Mouse (Mus musculus) CD4-positive, CD25-positive, alpha-beta regulatory T cell, adult 2 months (primary cell): Measurements from ENCODE around the gene Fam228b.
"Not testable (repeated sequence)": the region's sequence is repeated elsewhere in the genome, so short reads cannot be mapped to it uniquely, and the experiment has no call there.

Experiments used
- DNase-seq: peaks from one replicate; pipeline ENCODE4 v3.0.0-alpha.2; 2012; ENCODE audit warnings: low read depth, low spot score

The Fam228b gene

DNA sequence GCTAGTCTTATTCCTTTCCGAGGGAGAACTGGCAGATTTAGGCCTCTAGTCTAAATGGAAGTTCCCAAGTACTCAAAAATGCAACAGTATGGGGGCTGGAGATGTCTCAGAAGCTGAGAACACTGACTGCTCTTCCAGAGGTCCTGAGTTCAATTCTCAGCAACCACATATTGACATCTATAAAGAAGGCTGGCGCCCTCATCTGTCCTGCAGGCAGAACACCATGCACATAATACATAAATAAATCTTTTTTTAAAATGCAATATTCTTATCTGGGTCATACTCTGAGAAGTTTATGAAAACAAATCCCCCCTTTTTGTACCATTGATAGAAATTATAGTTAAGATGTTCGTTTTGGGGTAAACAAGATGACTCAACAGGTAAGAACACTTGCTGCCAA, 26.9 kb downstream of the Fam228b start:
- no peak for DNase-seq

DNA sequence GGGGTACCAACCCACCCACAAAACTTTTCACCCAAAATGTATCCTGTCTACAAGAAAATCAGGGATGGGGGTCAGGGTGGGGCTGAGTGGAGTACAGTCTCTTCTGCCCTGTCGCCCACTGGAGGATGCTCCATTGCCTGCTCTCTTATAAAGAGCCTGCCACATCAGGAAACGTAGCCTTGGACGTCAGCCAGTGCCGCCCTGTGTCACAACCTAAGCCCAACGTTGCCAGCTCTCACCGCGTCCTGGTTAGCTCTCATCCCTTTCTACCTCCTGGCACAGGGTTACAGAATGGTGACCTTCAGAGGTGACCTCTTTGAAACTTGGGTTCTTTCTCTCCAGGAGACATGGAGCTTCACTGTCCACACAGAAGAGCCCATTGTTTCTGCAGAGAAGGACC, 28.2 kb downstream of the Fam228b start:
- DNase-seq: no peak

DNA sequence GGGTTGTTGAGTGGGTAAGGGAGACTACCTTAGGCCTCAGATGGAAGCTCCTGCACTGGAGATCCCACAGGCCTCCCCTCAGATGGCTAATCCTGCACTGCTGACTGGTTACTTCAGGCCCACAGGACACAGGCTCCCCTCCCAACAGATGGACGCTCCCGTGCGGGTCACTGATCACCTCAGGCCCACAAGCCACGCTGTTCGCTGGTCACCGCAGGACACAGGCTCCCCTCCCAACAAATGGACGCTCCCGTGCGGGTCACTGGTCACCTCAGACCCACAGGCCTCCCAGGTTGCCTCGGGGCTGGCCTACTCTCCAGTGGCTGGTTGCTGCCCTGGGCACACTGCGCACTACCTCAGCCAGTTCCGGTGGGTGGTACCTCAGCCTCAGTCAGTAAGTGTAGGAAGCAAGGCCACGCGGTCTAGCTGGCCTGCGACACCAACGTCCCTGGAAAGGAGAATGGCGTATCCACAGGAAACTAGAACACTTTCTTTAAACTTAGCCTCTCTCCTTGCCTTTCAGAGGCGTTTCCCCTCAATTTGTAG, 31.0 kb downstream of the Fam228b start, which contains the start of gene Fam228a:
Gene Fam228a (minus strand): TSS at position 400 of the 546 bp plus-strand sequence.
- no peak for DNase-seq

DNA sequence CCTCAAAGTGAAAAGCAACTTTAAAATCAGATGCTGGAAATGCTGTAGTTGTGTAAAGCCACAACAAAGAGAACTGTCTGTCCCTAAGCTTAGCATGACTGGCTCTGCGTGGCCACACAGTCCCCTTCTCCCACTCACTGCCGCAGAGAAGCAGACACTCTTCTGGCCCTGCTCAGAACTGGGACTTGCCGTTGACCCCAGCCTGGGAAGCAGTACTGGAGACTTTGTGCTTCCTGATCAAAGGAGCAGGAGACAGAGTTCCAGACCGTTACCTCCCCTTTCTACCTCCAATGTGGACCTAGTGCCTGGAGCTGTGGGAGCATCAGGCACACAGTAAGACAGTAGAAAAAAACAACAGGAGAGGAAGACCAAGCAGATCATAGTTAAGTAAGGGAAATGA, 36.7 kb downstream of the Fam228b start:
- DNase-seq: no peak

DNA sequence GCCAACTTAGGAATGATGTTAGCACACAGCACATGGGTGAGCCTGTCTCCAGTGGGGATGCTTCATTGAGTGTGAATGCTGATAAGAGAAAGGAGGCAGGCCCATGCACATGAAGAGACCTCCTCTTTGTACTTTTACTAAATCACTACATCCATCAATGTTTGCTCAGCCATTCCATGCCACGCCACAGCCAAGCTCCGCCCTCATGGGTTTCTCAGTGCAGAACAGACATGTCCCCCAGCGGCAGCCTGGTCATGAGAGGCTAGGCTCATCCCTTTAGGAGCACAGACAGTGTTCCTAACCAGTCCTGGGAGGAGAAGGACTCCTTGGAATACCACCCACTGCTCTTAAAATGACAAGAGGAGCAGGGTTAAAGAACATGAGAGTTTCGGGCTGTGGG, 37.4 kb downstream of the Fam228b start:
- no peak for DNase-seq

DNA sequence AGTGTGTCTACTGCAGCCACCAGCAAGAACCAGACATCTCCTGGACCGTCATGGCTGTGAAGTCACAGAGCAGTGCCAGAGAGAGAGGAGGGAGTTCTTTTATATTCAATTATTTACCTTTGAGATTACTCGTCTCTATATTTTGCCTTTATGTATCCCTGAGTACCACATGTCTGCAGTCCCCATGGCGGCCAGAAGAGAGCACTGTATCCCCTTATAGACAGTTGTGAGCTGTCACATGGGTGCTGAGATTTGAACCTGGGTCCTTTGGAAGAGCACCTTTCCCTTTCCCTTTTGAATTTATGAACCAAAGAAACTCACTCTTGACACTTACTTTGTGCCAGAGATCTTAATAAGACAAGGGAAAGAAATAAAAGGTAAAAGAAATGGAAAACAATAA, 39.9 kb downstream of the Fam228b start:
- DNase-seq: peak; percentile 30

DNA sequence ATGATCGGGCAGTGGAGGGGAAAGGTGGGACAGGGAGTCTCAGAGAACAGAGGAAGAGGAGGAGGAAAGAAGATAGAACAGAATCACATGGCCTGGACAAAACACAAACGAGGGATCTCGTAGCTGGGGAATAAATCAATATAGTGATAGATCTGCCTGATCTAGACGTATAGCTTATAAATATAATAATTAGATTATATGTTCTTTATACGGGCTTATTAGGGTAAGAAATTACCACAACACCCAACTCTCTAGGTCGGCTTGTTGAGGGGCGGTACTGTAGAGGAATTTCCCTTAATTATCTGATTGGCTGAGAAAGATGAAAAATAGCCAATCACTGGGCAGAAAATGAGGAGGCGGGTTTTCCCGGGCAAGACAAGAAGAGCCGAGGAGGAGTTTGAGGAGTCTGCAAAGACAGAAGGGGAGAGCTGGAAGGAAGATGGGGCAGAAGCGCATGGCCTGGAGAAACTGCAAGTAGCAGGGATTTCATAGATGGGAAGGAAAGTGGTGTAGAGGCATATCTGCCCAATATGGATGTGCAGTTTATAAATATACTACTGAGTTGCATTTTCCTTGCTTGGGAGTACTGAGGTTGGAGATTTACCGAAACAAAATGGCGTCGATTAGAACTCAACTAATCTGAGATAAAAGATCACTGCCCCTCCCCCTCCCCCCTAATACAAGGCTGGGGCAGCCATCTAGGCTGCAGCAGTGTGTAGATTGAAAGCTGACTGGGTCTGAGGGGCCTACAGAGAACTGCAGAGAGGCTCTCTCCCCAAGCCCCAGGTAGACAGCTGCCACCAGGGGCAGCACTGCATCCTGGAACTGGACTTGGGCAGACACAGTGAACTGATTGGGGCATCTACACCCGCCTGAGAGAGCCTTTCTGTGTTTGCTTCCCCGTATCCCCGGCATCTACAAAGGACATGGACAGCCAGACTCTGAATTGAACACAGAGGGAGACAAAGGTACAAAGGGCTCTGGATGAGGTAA, 49.0 kb downstream of the Fam228b start:
- peak; percentile 27 for DNase-seq

DNA sequence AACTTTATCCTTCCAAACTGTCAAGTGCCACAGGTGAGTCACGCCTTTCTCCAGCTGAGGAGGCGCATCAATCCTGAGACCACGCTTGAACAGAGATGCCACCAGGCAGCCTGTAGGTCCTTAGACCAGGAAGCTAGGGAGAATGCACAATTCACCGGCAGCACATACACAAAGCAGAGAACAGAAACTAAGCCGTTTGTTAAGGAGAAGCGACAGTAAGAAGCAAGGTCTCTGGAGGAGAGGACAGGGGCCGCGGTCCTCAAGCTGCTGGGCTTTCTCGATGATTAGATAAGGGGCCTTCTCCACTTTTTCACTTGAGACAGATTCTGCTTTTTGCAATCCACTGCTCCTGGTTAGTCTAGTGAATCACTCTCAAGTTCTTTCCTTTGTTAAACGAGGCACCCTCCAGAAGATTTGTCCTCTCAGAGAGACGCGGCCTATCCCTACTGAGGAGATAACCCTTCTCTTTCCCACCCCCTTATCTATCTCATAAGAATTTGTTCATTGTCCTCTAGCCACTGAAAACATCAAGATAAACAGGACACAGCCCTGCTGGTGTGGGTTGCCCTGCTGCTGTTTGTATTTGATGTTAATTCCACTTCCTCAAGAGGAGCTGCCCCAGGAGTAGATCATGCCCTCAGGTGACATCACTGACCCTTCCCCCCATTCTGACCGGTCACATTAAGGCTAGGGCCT, 49.9 kb downstream of the Fam228b start:
- no peak for DNase-seq

DNA sequence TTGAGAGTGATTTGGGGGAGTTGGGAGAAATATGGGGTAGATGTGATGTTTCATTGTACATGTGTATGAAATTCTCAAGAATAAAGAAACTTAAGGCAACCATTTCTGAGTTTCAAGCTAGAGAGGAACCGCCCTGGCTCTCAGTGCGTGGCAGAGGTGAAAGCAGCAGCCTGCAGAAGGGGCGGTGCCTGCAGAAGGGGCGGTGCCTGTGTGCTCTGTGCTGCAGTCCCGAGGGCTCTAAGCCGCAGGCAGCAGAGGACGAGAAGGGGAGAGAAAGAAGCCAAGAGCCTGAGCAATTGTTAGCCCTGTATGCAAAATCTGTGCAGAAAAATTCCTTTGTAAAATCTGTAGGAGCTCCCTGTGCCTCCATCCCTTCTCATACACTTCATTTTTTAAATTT, 51.6 kb downstream of the Fam228b start:
- DNase-seq: peak; percentile 73

DNA sequence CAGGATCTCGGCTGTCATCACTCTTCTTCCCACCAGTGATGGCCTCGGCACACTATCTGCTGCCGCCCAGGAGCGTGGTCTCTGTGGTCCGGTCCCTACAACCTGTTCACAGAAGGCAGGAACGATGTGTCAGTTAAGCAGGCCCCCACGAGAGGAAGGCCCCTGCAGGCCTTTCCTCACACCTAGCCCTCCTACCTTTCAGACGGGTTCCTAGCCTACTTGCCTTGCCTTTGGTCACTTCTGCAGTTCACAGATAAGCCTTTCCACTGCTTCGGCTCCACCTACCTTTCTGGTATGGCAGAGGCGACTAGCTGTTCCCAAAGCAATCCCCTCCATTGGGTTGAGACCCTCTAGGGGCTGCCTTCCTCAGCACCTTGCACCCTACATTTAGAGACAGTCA, 53.5 kb downstream of the Fam228b start:
- DNase-seq: no peak

DNA sequence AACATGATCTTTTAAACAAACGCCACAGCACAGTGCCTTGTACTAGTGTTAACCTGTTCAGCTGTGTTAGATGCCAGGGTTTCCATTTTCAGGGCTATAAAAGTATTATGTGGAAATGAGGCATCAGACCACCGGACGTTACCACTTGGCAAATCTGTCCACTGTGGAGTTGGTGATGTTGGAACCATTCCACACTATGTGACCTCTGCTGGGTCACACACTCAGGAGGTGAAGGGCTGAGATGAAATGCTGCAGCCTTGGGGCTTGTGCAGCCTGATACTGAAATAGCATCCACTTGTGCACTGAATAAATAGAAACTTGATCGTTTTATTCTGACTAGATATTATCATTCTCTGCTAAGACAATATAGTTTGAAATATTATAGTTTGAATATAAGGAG, 55.7 kb downstream of the Fam228b start:
- DNase-seq: no peak

DNA sequence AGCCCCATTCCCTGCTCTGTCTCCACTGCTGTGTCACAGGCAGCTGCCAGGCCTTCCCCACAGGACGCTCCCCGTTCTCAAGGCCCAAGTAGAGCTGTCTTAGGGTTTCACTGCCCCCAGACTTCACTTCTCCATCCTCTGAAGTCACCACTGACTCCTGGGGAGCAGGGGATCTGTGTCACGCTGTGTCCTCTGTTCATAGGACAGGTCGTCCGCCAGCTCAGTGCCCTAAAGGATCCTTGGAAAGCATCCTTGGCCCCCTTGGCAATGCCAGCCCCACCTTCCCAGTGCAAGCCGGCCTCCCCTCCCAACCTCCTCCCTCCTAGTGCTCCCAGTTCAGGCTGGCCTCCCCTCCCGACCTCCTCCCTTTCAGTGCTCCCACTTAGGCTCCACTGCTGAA, 59.1 kb downstream of the Fam228b start:
- DNase-seq: no peak

DNA sequence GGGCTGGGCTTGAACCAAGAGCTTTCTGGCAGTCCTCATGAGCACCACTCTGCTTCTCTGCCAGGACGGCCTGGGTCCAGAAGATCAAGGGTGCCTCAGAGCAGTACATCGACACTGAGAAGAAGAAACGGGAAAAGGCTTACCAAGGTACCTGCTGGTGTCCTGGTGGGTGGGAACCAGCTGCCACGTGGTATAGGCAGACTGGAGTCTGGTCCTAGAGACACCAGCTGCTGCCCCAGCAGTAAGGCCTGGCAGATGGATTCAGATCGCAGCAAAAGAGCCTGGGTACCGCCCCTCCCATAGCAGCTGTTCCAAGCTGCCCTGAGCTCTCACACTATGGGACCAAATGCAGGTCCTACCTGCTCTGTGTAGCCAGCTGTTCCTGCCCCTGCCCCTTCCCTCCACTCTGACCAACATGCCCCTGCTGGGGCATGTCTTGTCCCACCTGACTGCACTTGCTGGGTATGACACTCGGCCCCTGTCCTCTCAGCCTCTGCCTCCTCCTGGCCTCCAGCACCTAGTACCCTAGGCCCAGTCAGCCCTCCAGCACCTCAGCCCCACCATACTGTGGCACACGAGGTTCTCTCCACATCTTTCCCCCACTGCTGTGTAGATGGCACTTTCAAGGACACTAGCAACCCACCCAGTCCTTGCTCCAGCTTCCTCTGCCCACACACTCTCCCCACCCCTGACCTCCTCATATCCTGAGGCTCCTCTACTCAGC, 60.0 kb downstream of the Fam228b start:
- DNase-seq: no peak

DNA sequence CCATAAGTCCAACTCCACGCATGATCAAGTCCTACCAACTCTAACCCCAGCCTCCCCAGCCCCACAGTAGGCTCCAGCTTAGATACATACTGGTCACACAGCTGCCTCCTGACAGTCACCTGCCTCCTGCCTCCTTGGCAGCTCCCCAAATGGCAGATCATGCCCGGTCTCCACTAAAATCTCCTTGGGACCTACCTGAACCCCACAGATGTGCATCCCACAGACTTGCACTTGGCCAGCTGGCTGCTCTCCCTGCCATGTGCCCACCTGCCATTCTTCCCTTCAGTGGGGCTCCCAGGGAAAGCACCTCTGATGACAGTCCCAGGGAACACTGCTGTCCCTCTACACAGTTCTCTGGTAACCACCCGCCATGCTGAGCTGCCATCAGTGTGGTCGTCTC, 60.8 kb downstream of the Fam228b start:
- DNase-seq: no peak

DNA sequence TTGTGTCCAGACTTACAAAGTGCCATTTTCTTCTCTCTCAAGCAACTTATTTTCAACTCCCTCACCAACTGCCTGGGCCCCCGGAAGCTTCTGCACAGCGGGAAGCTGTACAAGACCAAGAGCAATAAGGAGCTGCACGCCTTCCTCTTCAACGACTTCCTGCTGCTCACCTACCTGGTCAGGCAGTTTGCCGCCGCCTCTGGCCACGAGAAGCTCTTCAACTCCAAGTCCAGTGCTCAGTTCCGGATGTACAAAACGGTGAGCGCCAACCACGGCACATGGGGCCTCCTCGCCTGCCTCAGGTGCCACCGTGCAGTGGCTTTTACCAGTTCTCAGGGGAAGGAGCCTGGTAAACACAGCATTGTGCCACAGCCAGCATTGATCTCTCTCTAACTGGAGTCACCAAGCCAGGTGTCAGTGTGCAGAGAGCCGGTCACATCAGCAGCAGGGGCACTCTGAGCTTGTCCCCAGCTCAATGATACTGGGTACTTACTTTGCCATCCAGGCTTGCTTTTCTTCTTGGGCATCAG, 61.5 kb downstream of the Fam228b start:
- DNase-seq: no peak

DNA sequence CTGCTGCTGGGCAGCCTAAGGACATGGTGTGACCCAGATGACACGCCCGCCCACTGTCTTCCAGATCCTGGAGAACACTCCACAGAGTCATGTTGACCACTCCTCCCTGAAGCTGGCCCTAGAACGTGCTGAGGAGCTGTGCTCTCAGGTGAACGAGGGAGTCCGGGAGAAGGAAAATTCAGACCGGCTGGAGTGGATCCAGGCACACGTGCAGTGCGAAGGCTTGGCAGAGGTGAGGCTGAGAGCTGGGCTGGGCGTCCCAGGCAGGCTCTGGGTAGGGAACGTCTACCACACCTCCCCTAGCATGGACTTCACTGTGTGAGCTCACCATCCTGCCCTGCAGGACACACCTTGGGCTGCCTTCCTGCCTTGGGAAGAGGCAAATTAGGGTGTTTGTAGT, 62.2 kb downstream of the Fam228b start:
- no peak for DNase-seq

DNA sequence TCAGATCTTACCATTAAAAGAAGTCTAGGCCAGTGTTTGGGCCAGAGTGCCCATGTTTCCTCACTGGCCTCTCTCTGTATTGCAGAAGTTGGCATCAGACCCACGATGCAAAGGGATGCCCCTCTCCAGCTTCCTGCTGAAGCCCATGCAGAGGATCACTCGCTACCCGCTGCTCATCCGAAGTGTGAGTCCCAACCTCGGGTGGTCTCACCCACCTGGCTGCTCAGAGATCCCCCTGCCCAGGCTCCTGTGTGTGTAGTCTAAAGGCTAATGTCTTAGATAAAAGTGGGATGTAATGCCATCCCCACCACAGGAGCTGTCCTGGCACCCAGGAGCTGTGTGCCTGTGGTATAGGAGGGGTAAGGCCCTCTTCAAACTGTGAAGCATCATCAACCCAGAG, 62.9 kb downstream of the Fam228b start:
- no peak for DNase-seq

DNA sequence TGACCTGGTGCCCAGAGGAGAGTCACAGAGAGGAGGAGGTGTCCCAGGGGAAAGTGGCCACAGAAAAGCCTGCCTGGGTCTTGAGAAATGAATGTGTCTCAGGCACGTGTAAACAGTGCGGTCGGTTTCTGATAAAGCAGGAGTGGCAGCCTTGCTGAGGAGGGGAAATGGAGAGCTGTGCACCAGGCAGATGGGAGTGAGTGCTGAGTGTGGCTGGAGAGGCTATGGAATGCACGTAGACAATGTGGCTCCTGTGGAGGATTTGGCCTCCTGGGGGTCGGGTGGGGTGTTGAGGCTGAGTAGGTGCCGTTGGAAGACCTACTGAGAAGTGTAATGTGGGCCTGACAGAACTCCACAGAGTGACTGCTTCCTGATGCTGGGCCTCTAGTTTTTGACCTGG, 63.4 kb downstream of the Fam228b start:
- not testable (repeated sequence) for DNase-seq

DNA sequence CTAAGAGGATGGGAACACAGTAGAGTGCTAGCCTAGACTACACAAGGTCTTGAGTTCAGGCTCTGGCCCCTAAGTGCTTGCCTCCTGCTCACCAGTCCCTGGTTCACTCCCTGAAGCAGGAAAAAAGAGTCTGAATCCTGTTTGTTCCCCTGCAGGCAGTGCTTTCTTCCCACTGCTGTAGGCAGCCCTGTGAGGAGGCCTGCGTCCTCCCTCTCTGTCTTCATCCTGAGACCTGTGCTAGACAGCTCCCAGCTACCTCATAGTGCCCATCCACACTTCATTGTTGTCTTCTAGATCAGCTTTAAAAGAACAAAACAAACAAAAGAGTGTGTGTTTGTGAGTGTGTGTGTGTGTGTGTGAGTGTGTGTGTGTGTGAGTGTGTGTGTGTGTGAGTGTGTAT, 74.5 kb downstream of the Fam228b start:
- DNase-seq: no peak

DNA sequence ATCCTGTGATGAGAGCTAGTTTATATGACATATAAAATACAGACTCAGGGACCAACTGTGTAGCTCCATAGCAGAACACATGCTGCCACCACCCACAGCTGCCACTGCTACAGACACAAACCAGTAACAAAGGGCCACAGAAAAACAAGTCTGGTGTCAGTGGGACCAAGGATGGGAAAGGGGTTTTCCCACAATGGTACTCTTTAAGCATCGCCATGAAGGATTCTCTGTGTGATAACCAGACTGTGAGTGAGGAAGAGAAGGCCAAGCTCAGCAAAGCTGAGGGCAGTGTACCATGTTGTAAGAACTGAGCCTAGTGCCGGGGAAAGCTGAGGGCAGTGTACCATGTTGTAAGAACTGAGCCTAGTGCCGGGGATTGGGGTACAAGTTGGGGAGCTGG, 77.9 kb downstream of the Fam228b start:
- DNase-seq: no peak
